Mouse (Mus musculus): ENCODE measurements around the gene Dip2c.
A peak's percentile ranks its signal among the peaks of the same experiment; 100 is the strongest.

Gene Dip2c

GRCm38 (mm10) chr13:9684153-9684923 is 408.0 kb downstream of the Dip2c start:
- peak; percentile 44 for DNase-seq

GRCm38 (mm10) chr13:9686261-9686660 is 409.9 kb downstream of the Dip2c start:
- DNase-seq, result peak; percentile 26

- DNase-seq, result peak; percentile 57
These were observed 410.4 kb downstream of the Dip2c start for GRCm38 (mm10) chr13:9686765-9687164.

GRCm38 (mm10) chr13:9689366-9689765 is 413.0 kb downstream of the Dip2c start:
- DNase-seq, result no peak

- no peak for DNase-seq
These were observed 416.5 kb downstream of the Dip2c start for GRCm38 (mm10) chr13:9692876-9693275.

GRCm38 (mm10) chr13:9694651-9695050 is 418.3 kb downstream of the Dip2c start:
- no peak for DNase-seq

- DNase-seq, result no peak
These were observed 419.1 kb downstream of the Dip2c start for GRCm38 (mm10) chr13:9695403-9695802.

- DNase-seq, result no peak
These were observed 419.5 kb downstream of the Dip2c start for GRCm38 (mm10) chr13:9695809-9696208.

GRCm38 (mm10) chr13:9697340-9697739 is 421.0 kb downstream of the Dip2c start:
- no peak for DNase-seq

- no peak for DNase-seq
These were observed 426.4 kb downstream of the Dip2c start for GRCm38 (mm10) chr13:9702615-9703235.

GRCm38 (mm10) chr13:9706720-9707119 is 430.4 kb downstream of the Dip2c start:
- no peak for DNase-seq

- DNase-seq, result no peak
These were observed 432.3 kb downstream of the Dip2c start for GRCm38 (mm10) chr13:9708433-9709240.

GRCm38 (mm10) chr13:9712409-9712808 is 436.1 kb downstream of the Dip2c start:
- no peak for DNase-seq

GRCm38 (mm10) chr13:9712971-9713370 is 436.6 kb downstream of the Dip2c start:
- DNase-seq, result no peak

- no peak for DNase-seq
These were observed 437.3 kb downstream of the Dip2c start for GRCm38 (mm10) chr13:9713462-9714134.

- no peak for DNase-seq
These were observed 438.9 kb downstream of the Dip2c start for GRCm38 (mm10) chr13:9715224-9715623.

Data from cerebellum, adult 11 months (tissue).